Mouse (Mus musculus) lung, postnatal 0 days (tissue): ENCODE results near the gene Lypd5. TPM values are rescaled to one million over a fixed set of nuclear protein-coding genes. Genes with fewer than 3 reads are reported as not detected.

ENCODE experiments used
- ATAC-seq: fragments of 200-750 bp; cut with Nextera tagmentation; 2 replicates; pipeline ENCODE4 v1.8.0; 2017; ENCODE audit warnings: moderate library complexity
- DNase-seq: peaks from one replicate; pipeline ENCODE4 v3.0.0-alpha.2; 2016; ENCODE audit warnings: low spot score
- H3K27ac ChIP-seq: fragments of 300-500 bp; sonication (generic); 2 replicates; pipeline ENCODE4 v1.5.1; 2014; ENCODE audit warnings: antibody characterized with exemption, mild to moderate bottlenecking, low read length, mixed read lengths
- H3K27me3 ChIP-seq: fragments of 300-500 bp; sonication (generic); replicated peaks from 2 replicates; pipeline ENCODE4 v1.6.1; 2014; ENCODE audit warnings: low read length, mixed read lengths; ENCODE audit not compliant: insufficient read depth
- H3K36me3 ChIP-seq: fragments of 300-500 bp; sonication (generic); 2 replicates; pipeline ENCODE4 v1.6.1; 2014; ENCODE audit warnings: low read length, mixed read lengths; ENCODE audit not compliant: insufficient read depth
- H3K4me1 ChIP-seq: fragments of 300-500 bp; sonication (generic); 2 replicates; pipeline ENCODE4 v1.6.1; 2014; ENCODE audit warnings: antibody characterized with exemption, low read depth, low read length, mixed read lengths; ENCODE audit not compliant: insufficient read depth
- H3K4me2 ChIP-seq: fragments of 300-500 bp; sonication (generic); replicated peaks from 2 replicates; pipeline ENCODE4 v1.6.1; 2014; ENCODE audit warnings: low read depth, mild to moderate bottlenecking, low read length, moderate library complexity, mixed read lengths
- H3K4me3 ChIP-seq: fragments of 300-500 bp; sonication (generic); 2 replicates; pipeline ENCODE4 v1.5.1; 2014; ENCODE audit warnings: low read depth, low read length
- H3K9ac ChIP-seq: fragments of 300-500 bp; sonication (generic); replicated peaks from 2 replicates; pipeline ENCODE4 v1.6.1; 2014; ENCODE audit warnings: low read depth, mild to moderate bottlenecking
- H3K9me3 ChIP-seq: fragments of 300-500 bp; sonication (generic); 2 replicates; pipeline ENCODE4 v1.6.1; 2016; ENCODE audit warnings: low read length, mixed read lengths
- CTCF ChIP-seq: IDR thresholded peaks from 2 replicates; pipeline ENCODE4 v1.5.1; 2016; ENCODE audit warnings: antibody characterized with exemption, mild to moderate bottlenecking
- EP300 ChIP-seq: IDR thresholded peaks from 2 replicates; pipeline ENCODE4 v1.6.1; 2016; ENCODE audit warnings: antibody characterized with exemption, mild to moderate bottlenecking, control low read depth
- WGBS: fragments of 180-500 bp; shearing (Covaris S2); extraction: QIAGEN DNeasy Blood & Tissue Kit; methylation state at CpG from one replicate; pipeline ENCODE4 v1.1.7; 2014; 5-methylcytosine and 5-hydroxymethylcytosine counted together
- polyA plus RNA-seq: library from polyadenylated mRNA; unstranded; fragments of >200 nt; fragmentation: Nextera tagmentation; extraction: Ambion mirVana; gene quantifications from 2 replicates; pipeline ENCODE4 v1.2.1, GENCODE M21; 2015

Gene Lypd5
- polyA plus RNA-seq, 1 experiment from 2014 or later: not detected

GRCm38 (mm10) chr7:24384827-24385226 is 35.8 kb downstream of the Lypd5 start:
- Histone ChIP-seq H3K27me3 (no peaks in the 10 kb centered on the region), H3K27ac (no peak overlapping the region), H3K4me1 (no peaks in the 10 kb centered on the region), H3K36me3 (no peaks in the 10 kb centered on the region), H3K9ac (no peak overlapping the region), H3K9me3 (no peaks in the 10 kb centered on the region), H3K4me3 (no peak overlapping the region), H3K4me2 (no peak overlapping the region)
- WGBS: 6% methylated on average over 11 of the region's 11 CpGs
- no peak for ATAC-seq
- TF ChIP-seq EP300 (no peak), CTCF (peak; percentile 88)
- peak; percentile 47 for DNase-seq

GRCm38 (mm10) chr7:24387059-24387556 is 38.1 kb downstream of the Lypd5 start:
- no peaks in the 10 kb centered on the region for H3K27me3 ChIP-seq
- H3K27ac ChIP-seq: no peak overlapping the region
- TF ChIP-seq CTCF (no peak), EP300 (no peak)
- WGBS: 65% methylated on average over 10 of the region's 10 CpGs
- no peaks in the 10 kb centered on the region for H3K36me3 ChIP-seq
- H3K4me1 ChIP-seq: no peaks in the 10 kb centered on the region
- no peaks in the 10 kb centered on the region for H3K9me3 ChIP-seq
- DNase-seq: no peak
- peak; percentile 57 for ATAC-seq
- no peak overlapping the region for H3K9ac ChIP-seq
- H3K4me3 ChIP-seq: no peak overlapping the region
- no peak overlapping the region for H3K4me2 ChIP-seq

- Histone ChIP-seq H3K9me3 (no peaks in the 10 kb centered on the region), H3K27ac (no peak overlapping the region), H3K4me1 (no peaks in the 10 kb centered on the region), H3K36me3 (no peaks in the 10 kb centered on the region), H3K4me2 (no peak overlapping the region), H3K4me3 (no peak overlapping the region), H3K27me3 (no peaks in the 10 kb centered on the region), H3K9ac (no peak overlapping the region)
- 59% methylated on average over 13 of the region's 13 CpGs for WGBS
- TF ChIP-seq CTCF (no peak), EP300 (no peak)
- ATAC-seq (no peak), DNase-seq (peak; percentile 19)
Observed at GRCm38 (mm10) chr7:24389516-24390187, 40.7 kb downstream of the Lypd5 start.

GRCm38 (mm10) chr7:24390512-24390911 is 41.5 kb downstream of the Lypd5 start:
- WGBS: 64% methylated on average over 7 of the region's 7 CpGs
- Histone ChIP-seq H3K9ac (no peak overlapping the region), H3K4me1 (no peaks in the 10 kb centered on the region), H3K27ac (no peak overlapping the region), H3K27me3 (no peaks in the 10 kb centered on the region), H3K9me3 (no peaks in the 10 kb centered on the region), H3K4me2 (no peak overlapping the region), H3K4me3 (no peak overlapping the region), H3K36me3 (no peaks in the 10 kb centered on the region)
- no peak for TF ChIP-seq EP300
- TF ChIP-seq CTCF: no peak
- DNase-seq (no peak), ATAC-seq (no peak)

GRCm38 (mm10) chr7:24391077-24391476 is 42.1 kb downstream of the Lypd5 start:
- Histone ChIP-seq H3K4me1 (no peaks in the 10 kb centered on the region), H3K36me3 (no peaks in the 10 kb centered on the region), H3K4me2 (no peak overlapping the region), H3K9me3 (no peaks in the 10 kb centered on the region), H3K27me3 (no peaks in the 10 kb centered on the region), H3K27ac (no peak overlapping the region), H3K9ac (no peak overlapping the region), H3K4me3 (no peak overlapping the region)
- DNase-seq: no peak
- TF ChIP-seq EP300 (no peak), CTCF (no peak)
- 0 out of 2 replicates have a peak, but pooled peaks have one; percentile 55 for ATAC-seq
- WGBS: 12% methylated on average over 5 of the region's 5 CpGs

GRCm38 (mm10) chr7:24391687-24392086 is 42.7 kb downstream of the Lypd5 start:
- ATAC-seq (no peak), DNase-seq (no peak)
- Histone ChIP-seq H3K36me3 (no peaks in the 10 kb centered on the region), H3K4me1 (no peaks in the 10 kb centered on the region), H3K4me2 (no peak overlapping the region), H3K27me3 (no peaks in the 10 kb centered on the region), H3K9ac (no peak overlapping the region), H3K27ac (no peak overlapping the region), H3K9me3 (no peaks in the 10 kb centered on the region), H3K4me3 (no peak overlapping the region)
- no peak for TF ChIP-seq EP300
- TF ChIP-seq CTCF: no peak
- 66% methylated on average over 2 of the region's 2 CpGs for WGBS
